Mouse (Mus musculus): ENCODE measurements around the gene Trim32.

Gene Trim32

GRCm38 (mm10) chr4:65604504-65605150 lies at the start of gene Trim32:
TSS of gene Trim32 (plus strand) at chr4:65604986.
- peak; percentile 99 for DNase-seq (ENCODE audit: low spot score)

GRCm38 (mm10) chr4:65565493-65565892 lies 39.3 kb upstream of the Trim32 start:
- no peak for DNase-seq (ENCODE audit: low spot score)

GRCm38 (mm10) chr4:65580254-65580653 lies 24.5 kb upstream of the Trim32 start:
- DNase-seq (ENCODE audit: low spot score): no peak

GRCm38 (mm10) chr4:65586947-65587346 lies 17.8 kb upstream of the Trim32 start:
- DNase-seq (ENCODE audit: low spot score): no peak

GRCm38 (mm10) chr4:65589780-65590179 lies 15.0 kb upstream of the Trim32 start:
- peak; percentile 46 for DNase-seq (ENCODE audit: low spot score)

- DNase-seq (ENCODE audit: low spot score): no peak
Observed at GRCm38 (mm10) chr4:65594601-65595369, 10.0 kb upstream of the Trim32 start.

- no peak for DNase-seq (ENCODE audit: low spot score)
Observed at GRCm38 (mm10) chr4:65605151-65605702, 441 bp downstream of the Trim32 start.

GRCm38 (mm10) chr4:65607184-65607631 lies 2.4 kb downstream of the Trim32 start:
- no peak for DNase-seq (ENCODE audit: low spot score)

GRCm38 (mm10) chr4:65608112-65608511 lies 3.3 kb downstream of the Trim32 start:
- DNase-seq (ENCODE audit: low spot score): no peak

GRCm38 (mm10) chr4:65610329-65610728 lies 5.5 kb downstream of the Trim32 start:
- DNase-seq (ENCODE audit: low spot score): no peak

- DNase-seq (ENCODE audit: low spot score): peak; percentile 59
Observed at GRCm38 (mm10) chr4:65610896-65611295, 6.1 kb downstream of the Trim32 start.

- no peak for DNase-seq (ENCODE audit: low spot score)
Observed at GRCm38 (mm10) chr4:65613135-65613534, 8.3 kb downstream of the Trim32 start.

- DNase-seq (ENCODE audit: low spot score): no peak
Observed at GRCm38 (mm10) chr4:65620125-65620524, 15.3 kb downstream of the Trim32 start.

- DNase-seq (ENCODE audit: low spot score): no peak
Observed at GRCm38 (mm10) chr4:65638231-65638630, 33.4 kb downstream of the Trim32 start.

- no peak for DNase-seq (ENCODE audit: low spot score)
Observed at GRCm38 (mm10) chr4:65642611-65643010, 37.8 kb downstream of the Trim32 start.

GRCm38 (mm10) chr4:65654723-65655122 lies 49.9 kb downstream of the Trim32 start:
- peak; percentile 85 for DNase-seq (ENCODE audit: low spot score)

- DNase-seq (ENCODE audit: low spot score): no peak
Observed at GRCm38 (mm10) chr4:65663176-65663575, 58.4 kb downstream of the Trim32 start.
